In genomic region chr19:55626483-55626882, GRCm38 (mm10) we compare ENCODE assay signal across 17 mouse cellular contexts.
DNase-seq lines count a peak whose midpoint lies in the region; ATAC-seq lines count a peak whose summit lies in the region.
"Had no signal": no experiment of that assay in that cellular context is flagged by ENCODE, and none has a peak within 500 bp of the region (broad histone marks: within the 10 kb centered on the region; RNA-seq: fewer than 3 reads in every experiment).

No protein-coding gene starts in this region.

- H3K4me3 ChIP-seq in midbrain, embryonic 10.5 days = no peak overlapping the region
- H3K4me3 ChIP-seq in midbrain, embryonic 11.5 days (ENCODE audit: low read depth, low read length) = no peak overlapping the region
- H3K4me3 ChIP-seq in forebrain, embryonic 13.5 days = 0 out of 2 replicates have a peak overlapping the region, but pooled peaks have one; percentile 11
- H3K4me3 ChIP-seq in limb, embryonic 10.5 days = no peak overlapping the region
- H3K4me3 ChIP-seq in neural tube, embryonic 13.5 days = no peak overlapping the region
- H3K4me3 ChIP-seq: heart, embryonic 12.5 days; kidney, embryonic 15.5 days had no signal

- H3K27ac ChIP-seq in midbrain, embryonic 10.5 days (replicated peaks) = peak overlapping the region; percentile 59
- no peak overlapping the region; the same call in 1 of the 2 replicates for H3K27ac ChIP-seq in midbrain, embryonic 11.5 days (ENCODE audit: low read depth, low read length)
- H3K27ac ChIP-seq in forebrain, embryonic 13.5 days = peak overlapping the region; percentile 14; the same call in 1 of the 2 replicates
- H3K27ac ChIP-seq in limb, embryonic 10.5 days = peak overlapping the region; percentile 34; the same call in 1 of the 2 replicates
- no peak overlapping the region for H3K27ac ChIP-seq in neural tube, embryonic 13.5 days (replicated peaks)
- H3K27ac ChIP-seq: kidney, embryonic 15.5 days; liver, embryonic 14.5 days had no signal

- no peak for ATAC-seq in midbrain, embryonic 11.5 days (ENCODE audit: low FRiP score)
- ATAC-seq in forebrain, embryonic 13.5 days = peak; percentile 36; the same call in 1 of the 2 replicates
- 0 out of 2 replicates have a peak, but pooled peaks have one; percentile 33 for ATAC-seq in neural tube, embryonic 13.5 days (ENCODE audit: low read depth)
- ATAC-seq in inflammation-experienced regulatory T-cells, adult 6 months = no peak
- ATAC-seq: Patski had no signal

- no peak for DNase-seq in midbrain, embryonic 10.5 days (ENCODE audit: low spot score)
- no peak for DNase-seq in midbrain, embryonic 11.5 days (ENCODE audit: low spot score, missing footprints)
- no peak for DNase-seq in limb, embryonic 10.5 days (ENCODE audit: low spot score)
- DNase-seq in natural killer cell, adult 2 months (ENCODE audit: low spot score in 2 of 2) = no peak
- no peak for DNase-seq in embryo, embryonic 9.5 days (ENCODE audit: extremely low spot score)
- DNase-seq: cerebellum, postnatal 10 days; gastrocnemius, postnatal 10 days; lung, postnatal 4 days; thymus, adult 2 months had no signal

- no peak overlapping the region for H3K4me2 ChIP-seq in midbrain, embryonic 11.5 days
- H3K4me2 ChIP-seq in forebrain, embryonic 13.5 days = peak overlapping the region; percentile 51
- H3K4me2 ChIP-seq in neural tube, embryonic 13.5 days = peak overlapping the region; percentile 42
- H3K4me2 ChIP-seq: heart, embryonic 12.5 days; kidney, embryonic 15.5 days had no signal

- WGBS in midbrain, embryonic 10.5 days = 55% methylated on average over 16 of the region's 16 CpGs
- WGBS in midbrain, embryonic 11.5 days = 51% methylated on average over 16 of the region's 16 CpGs
- 6% methylated on average over 16 of the region's 16 CpGs for WGBS in forebrain, embryonic 13.5 days
- 70% methylated on average over 16 of the region's 16 CpGs for WGBS in limb, embryonic 10.5 days
- 27% methylated on average over 16 of the region's 16 CpGs for WGBS in neural tube, embryonic 13.5 days

- H3K9ac ChIP-seq in midbrain, embryonic 11.5 days (ENCODE audit: low read length) = no peak overlapping the region
- H3K9ac ChIP-seq in forebrain, embryonic 13.5 days = 0 out of 2 replicates have a peak overlapping the region, but pooled peaks have one; percentile 38
- H3K9ac ChIP-seq in neural tube, embryonic 13.5 days = 0 out of 2 replicates have a peak overlapping the region, but pooled peaks have one; percentile 31
- H3K9ac ChIP-seq: heart, embryonic 12.5 days; kidney, embryonic 15.5 days; liver, embryonic 14.5 days had no signal

- no peaks in the 10 kb centered on the region for H3K9me3 ChIP-seq in midbrain, embryonic 10.5 days (replicated peaks)
- no peaks in the 10 kb centered on the region for H3K9me3 ChIP-seq in midbrain, embryonic 11.5 days (ENCODE audit: control insufficient read depth, low read length)
- no peaks in the 10 kb centered on the region for H3K9me3 ChIP-seq in forebrain, embryonic 13.5 days (replicated peaks)
- no peaks in the 10 kb centered on the region for H3K9me3 ChIP-seq in limb, embryonic 10.5 days (replicated peaks)
- H3K9me3 ChIP-seq in neural tube, embryonic 13.5 days = no peaks in the 10 kb centered on the region
- H3K9me3 ChIP-seq: heart, embryonic 12.5 days; kidney, embryonic 15.5 days had no signal

- H3K4me1 ChIP-seq in midbrain, embryonic 10.5 days = peaks cover 50% of the 10 kb centered on the region
- peaks cover 6% of the 10 kb centered on the region; the same call in 1 of the 2 replicates for H3K4me1 ChIP-seq in midbrain, embryonic 11.5 days (ENCODE audit: control insufficient read depth, insufficient read depth, low read length)
- peaks cover 43% of the 10 kb centered on the region for H3K4me1 ChIP-seq in forebrain, embryonic 13.5 days
- H3K4me1 ChIP-seq in limb, embryonic 10.5 days = peaks cover 65% of the 10 kb centered on the region
- peaks cover 42% of the 10 kb centered on the region for H3K4me1 ChIP-seq in neural tube, embryonic 13.5 days (replicated peaks)

- H3K27me3 ChIP-seq in midbrain, embryonic 10.5 days (ENCODE audit: low read depth, poor library complexity, severe bottlenecking) = peaks cover 21% of the 10 kb centered on the region
- no peaks in the 10 kb centered on the region for H3K27me3 ChIP-seq in midbrain, embryonic 11.5 days (ENCODE audit: control insufficient read depth, insufficient read depth, low read length)
- peaks cover 51% of the 10 kb centered on the region for H3K27me3 ChIP-seq in forebrain, embryonic 13.5 days
- peaks cover 48% of the 10 kb centered on the region for H3K27me3 ChIP-seq in limb, embryonic 10.5 days (ENCODE audit: low read depth, poor library complexity, severe bottlenecking)
- peaks cover 47% of the 10 kb centered on the region for H3K27me3 ChIP-seq in neural tube, embryonic 13.5 days
- H3K27me3 ChIP-seq: CH12.LX; kidney, embryonic 15.5 days; Patski had no signal

- no peaks in the 10 kb centered on the region for H3K36me3 ChIP-seq in midbrain, embryonic 10.5 days
- no peaks in the 10 kb centered on the region; the same call in 1 of the 2 replicates for H3K36me3 ChIP-seq in midbrain, embryonic 11.5 days (ENCODE audit: control insufficient read depth, insufficient read depth, low read length)
- no peaks in the 10 kb centered on the region for H3K36me3 ChIP-seq in forebrain, embryonic 13.5 days (ENCODE audit: poor library complexity, severe bottlenecking)
- H3K36me3 ChIP-seq in limb, embryonic 10.5 days = no peaks in the 10 kb centered on the region
- H3K36me3 ChIP-seq in neural tube, embryonic 13.5 days = no peaks in the 10 kb centered on the region
- H3K36me3 ChIP-seq: heart, embryonic 12.5 days; kidney, embryonic 15.5 days had no signal

Comparison
In these comparisons a context has a peak if more than half of its experiments do, and no peak if none do; other contexts are left out.
1. H3K27ac ChIP-seq: peak in midbrain, embryonic 10.5 days (single experiment), forebrain, embryonic 13.5 days (single experiment) and limb, embryonic 10.5 days (single experiment); none in midbrain, embryonic 11.5 days (single experiment) and neural tube, embryonic 13.5 days (single experiment).
2. ATAC-seq: peak in forebrain, embryonic 13.5 days (single experiment) and neural tube, embryonic 13.5 days (single experiment); none in midbrain, embryonic 11.5 days (single experiment) and inflammation-experienced regulatory T-cells, adult 6 months (single experiment).